Mouse (Mus musculus) bone marrow, adult 2 months (tissue): ENCODE measurements around the gene Aff3.

Experiments used
- CTCF ChIP-seq: fragments of 200-500 bp; IDR thresholded peaks from 2 replicates; pipeline ENCODE4 v1.5.1; 2011; ENCODE audit warnings: low read length, control low read depth; ENCODE audit not compliant: control insufficient read depth, insufficient read depth
- POLR2A ChIP-seq: fragments of 200-500 bp; IDR thresholded peaks from 2 replicates; pipeline ENCODE4 v1.6.1; 2011; ENCODE audit warnings: low read depth, mild to moderate bottlenecking, control low read depth, low read length, borderline replicate concordance; ENCODE audit not compliant: control insufficient read depth

GRCm38 (mm10) chr1:38438447-38438846, 226.3 kb downstream of the Aff3 start:
- TF ChIP-seq POLR2A (no peak), CTCF (no peak)
